Mouse (Mus musculus) left cerebral cortex, adult 2 months (tissue): ENCODE measurements around the gene Gm13420. TPM values are rescaled to one million over a fixed set of nuclear protein-coding genes. Genes with fewer than 3 reads are reported as not detected.
A peak's percentile ranks its signal among the peaks of the same experiment; 100 is the strongest.

Experiments
- DNase-seq, 2 experiments: peaks; one replicate each; pipeline ENCODE4 v3.0.0; 2021 to 2022; ENCODE audit warnings: low spot score in 2 of 2, mixed read lengths in 1 of 2; ENCODE audit errors: extremely low spot score in 1 of 2
- H3K27ac ChIP-seq: fragments of 200-600 bp; 2 replicates; pipeline ENCODE4 v1.8.1; 2022
- H3K4me3 ChIP-seq: fragments of 200-600 bp; 2 replicates; pipeline ENCODE4 v1.8.1; 2022
- CTCF ChIP-seq: fragments of 200-600 bp; IDR thresholded peaks from 2 replicates; pipeline ENCODE4 v1.8.1; 2022; ENCODE audit warnings: antibody characterized with exemption, mild to moderate bottlenecking, moderate library complexity
- intact Hi-C: fragments of 180-260 bp; cut with DNase I; formaldehyde crosslinking; loops from one replicate; pipeline ENCODE4 v1.15.1; 2025
- total RNA-seq, 2 experiments: library from RNA; stranded (reverse); gene quantifications; 2 replicates each; pipeline ENCODE4 v1.2.3; 2021

Gene Gm13420
- total RNA-seq, 2 experiments from 2014 or later, result 1.7 to 2.0 TPM

- Histone ChIP-seq H3K27ac (no peak overlapping the region), H3K4me3 (no peak overlapping the region)
- intact Hi-C loops, result no loop called here
- DNase-seq, result peak; percentile 45 to 67
- peak; percentile 83 for TF ChIP-seq CTCF
Observed at GRCm38 (mm10) chr2:29764831-29765230, 13.3 kb upstream of the Gm13420 start.

GRCm38 (mm10) chr2:29755693-29756092, 4.2 kb upstream of the Gm13420 start:
- TF ChIP-seq CTCF, result no peak
- intact Hi-C loops, result no loop called here
- DNase-seq, result no peak
- Histone ChIP-seq H3K27ac (no peak overlapping the region), H3K4me3 (no peak overlapping the region)

- no peak overlapping the region for H3K27ac ChIP-seq
- intact Hi-C loops, result no loop called here
- no peak for TF ChIP-seq CTCF
- no peak for DNase-seq
- H3K4me3 ChIP-seq, result no peak overlapping the region
Observed at GRCm38 (mm10) chr2:29752397-29752796, 912 bp upstream of the Gm13420 start.

- no peak for DNase-seq
- TF ChIP-seq CTCF, result no peak
- intact Hi-C loops, result no loop called here
- Histone ChIP-seq H3K27ac (no peak overlapping the region), H3K4me3 (no peak overlapping the region)
Observed at GRCm38 (mm10) chr2:29748499-29748898, 3.0 kb downstream of the Gm13420 start.

GRCm38 (mm10) chr2:29747852-29748251, 3.6 kb downstream of the Gm13420 start:
- TF ChIP-seq CTCF, result peak; percentile 49
- no peak overlapping the region for H3K4me3 ChIP-seq
- no peak for DNase-seq
- no peak overlapping the region for H3K27ac ChIP-seq
- intact Hi-C loops, result no loop called here

- intact Hi-C loops, result no loop called here
- Histone ChIP-seq H3K4me3 (peak overlapping the region; percentile 47), H3K27ac (peak overlapping the region; percentile 57)
- TF ChIP-seq CTCF, result no peak; the same call in 1 of the 2 replicates
- no peak for DNase-seq
Observed at GRCm38 (mm10) chr2:29747188-29747782, 4.2 kb downstream of the Gm13420 start.

- intact Hi-C loops, result no loop called here
- Histone ChIP-seq H3K4me3 (no peak overlapping the region), H3K27ac (no peak overlapping the region)
- no peak for DNase-seq
- TF ChIP-seq CTCF, result no peak
Observed at GRCm38 (mm10) chr2:29744256-29744655, 7.2 kb downstream of the Gm13420 start.

GRCm38 (mm10) chr2:29741207-29741606, 10.3 kb downstream of the Gm13420 start:
- no peak for TF ChIP-seq CTCF
- Histone ChIP-seq H3K4me3 (no peak overlapping the region), H3K27ac (no peak overlapping the region)
- DNase-seq, result no peak
- intact Hi-C loops, result no loop called here

- intact Hi-C loops, result no loop called here
- H3K27ac ChIP-seq, result no peak overlapping the region
- DNase-seq, result no peak
Observed at GRCm38 (mm10) chr2:29739368-29739767, 12.1 kb downstream of the Gm13420 start.

GRCm38 (mm10) chr2:29738799-29739198, 12.7 kb downstream of the Gm13420 start:
- intact Hi-C loops, result no loop called here

More at GRCm38 (mm10) chr2:29739368-29739767, 12.1 kb downstream of the Gm13420 start:
- H3K4me3 ChIP-seq, result no peak overlapping the region
- TF ChIP-seq CTCF, result peak; percentile 30

GRCm38 (mm10) chr2:29737209-29737925, 14.1 kb downstream of the Gm13420 start:
- Histone ChIP-seq H3K27ac (no peak overlapping the region), H3K4me3 (no peak overlapping the region)
- no peak for TF ChIP-seq CTCF
- intact Hi-C loops, result no loop called here
- DNase-seq, result no peak

More at GRCm38 (mm10) chr2:29738799-29739198, 12.7 kb downstream of the Gm13420 start:
- Histone ChIP-seq H3K4me3 (no peak overlapping the region), H3K27ac (no peak overlapping the region)
- no peak for DNase-seq
- no peak for TF ChIP-seq CTCF

- no peak for TF ChIP-seq CTCF
- no peak overlapping the region for H3K27ac ChIP-seq
- no peak for DNase-seq
- intact Hi-C loops, result no loop called here
- no peak overlapping the region for H3K4me3 ChIP-seq
Observed at GRCm38 (mm10) chr2:29735708-29736107, 15.8 kb downstream of the Gm13420 start.
